Mouse (Mus musculus): ENCODE measurements around the gene Tor1aip2.

Gene Tor1aip2

GRCm38 (mm10) chr1:156040731-156041401, 5.7 kb downstream of the Tor1aip2 start:
- DNase-seq (ENCODE audit: low read depth, low spot score): peak; percentile 94

- no peak for DNase-seq (ENCODE audit: low read depth, low spot score)
These were observed 6.4 kb downstream of the Tor1aip2 start for GRCm38 (mm10) chr1:156041451-156042241.

GRCm38 (mm10) chr1:156042481-156042880, 7.3 kb downstream of the Tor1aip2 start:
- no peak for DNase-seq (ENCODE audit: low read depth, low spot score)

- peak; percentile 47 for DNase-seq (ENCODE audit: low read depth, low spot score)
These were observed 7.8 kb downstream of the Tor1aip2 start for GRCm38 (mm10) chr1:156043027-156043426.

- DNase-seq (ENCODE audit: low read depth, low spot score): no peak
These were observed 9.0 kb downstream of the Tor1aip2 start for GRCm38 (mm10) chr1:156044211-156044611.

- no peak for DNase-seq (ENCODE audit: low read depth, low spot score)
These were observed 11.5 kb downstream of the Tor1aip2 start for GRCm38 (mm10) chr1:156046688-156047087.

- no peak for DNase-seq (ENCODE audit: low read depth, low spot score)
These were observed 23.0 kb downstream of the Tor1aip2 start for GRCm38 (mm10) chr1:156058207-156058606.

- no peak for DNase-seq (ENCODE audit: low read depth, low spot score)
These were observed 27.0 kb downstream of the Tor1aip2 start for GRCm38 (mm10) chr1:156062193-156062592.

- DNase-seq (ENCODE audit: low read depth, low spot score): no peak
These were observed 30.9 kb downstream of the Tor1aip2 start for GRCm38 (mm10) chr1:156066133-156066532.

- no peak for DNase-seq (ENCODE audit: low read depth, low spot score)
These were observed 34.9 kb downstream of the Tor1aip2 start for GRCm38 (mm10) chr1:156070106-156070505.

- no peak for DNase-seq (ENCODE audit: low read depth, low spot score)
These were observed 38.1 kb downstream of the Tor1aip2 start for GRCm38 (mm10) chr1:156073169-156073821.

- no peak for DNase-seq (ENCODE audit: low read depth, low spot score)
These were observed 39.4 kb downstream of the Tor1aip2 start for GRCm38 (mm10) chr1:156074575-156074974.

- no peak for DNase-seq (ENCODE audit: low read depth, low spot score)
These were observed 41.3 kb downstream of the Tor1aip2 start for GRCm38 (mm10) chr1:156076474-156076873.

GRCm38 (mm10) chr1:156077655-156078054, 42.5 kb downstream of the Tor1aip2 start:
- no peak for DNase-seq (ENCODE audit: low read depth, low spot score)

- no peak for DNase-seq (ENCODE audit: low read depth, low spot score)
These were observed 49.4 kb downstream of the Tor1aip2 start for GRCm38 (mm10) chr1:156084603-156085002.

GRCm38 (mm10) chr1:156085770-156086169, 50.6 kb downstream of the Tor1aip2 start:
- DNase-seq (ENCODE audit: low read depth, low spot score): peak; percentile 48

GRCm38 (mm10) chr1:156087586-156087985, 52.4 kb downstream of the Tor1aip2 start:
- DNase-seq (ENCODE audit: low read depth, low spot score): no peak

GRCm38 (mm10) chr1:156089561-156089960, 54.4 kb downstream of the Tor1aip2 start:
- no peak for DNase-seq (ENCODE audit: low read depth, low spot score)

- no peak for DNase-seq (ENCODE audit: low read depth, low spot score)
These were observed 54.8 kb downstream of the Tor1aip2 start for GRCm38 (mm10) chr1:156090042-156090441.

- no peak for DNase-seq (ENCODE audit: low read depth, low spot score)
These were observed 56.6 kb downstream of the Tor1aip2 start for GRCm38 (mm10) chr1:156091811-156092210.

GRCm38 (mm10) chr1:156103763-156104162, 68.6 kb downstream of the Tor1aip2 start:
- no peak for DNase-seq (ENCODE audit: low read depth, low spot score)

GRCm38 (mm10) chr1:156105381-156105780, 70.2 kb downstream of the Tor1aip2 start:
- no peak for DNase-seq (ENCODE audit: low read depth, low spot score)
